Mouse (Mus musculus): ENCODE measurements around the gene Impdh1. TPM values are rescaled to one million over a fixed set of nuclear protein-coding genes. Genes with fewer than 3 reads are reported as not detected.

Impdh1 gene
- polyA plus RNA-seq, 1 experiment: 217 TPM

GRCm38 (mm10) chr6:29156326-29156725 is 59.8 kb downstream of the Impdh1 start:
- DNase-seq: no peak
- WGBS: 89% methylated on average over 5 of the region's 5 CpGs
- no peak for TF ChIP-seq CTCF (IDR thresholded peaks at IDR 0.05; ENCODE audit: insufficient read depth, low read length)
- no peak for TF ChIP-seq POLR2A (IDR thresholded peaks at IDR 0.05; ENCODE audit: borderline replicate concordance, extremely low read depth, low read depth, low read length)
- no peak overlapping the region for H3K4me3 ChIP-seq (replicated peaks; ENCODE audit: extremely low read depth, low read depth, low read length)
- no peaks in the 10 kb centered on the region for H3K4me1 ChIP-seq (ENCODE audit: control insufficient read depth, insufficient read depth, low read length)

Other genes starting within 250 kb of the Impdh1 start
- gene Lep, start 156.1 kb downstream of the Impdh1 start, polyA plus RNA-seq (2012; rRNA removed): 1.6 and 2.5 TPM in 2 replicates
- 6.5 and 10.8 TPM in 2 replicates for gene Rbm28, start 51.4 kb downstream of the Impdh1 start, polyA plus RNA-seq (2012; rRNA removed)
- 10.8 and 12.2 TPM in 2 replicates for gene Prrt4, start 36.8 kb downstream of the Impdh1 start, polyA plus RNA-seq (2012; rRNA removed)
- gene Hilpda, start 56.1 kb upstream of the Impdh1 start, polyA plus RNA-seq (2012; rRNA removed): 154 and 155 TPM in 2 replicates
- 5.3 and 5.6 TPM in 2 replicates for gene Fam71f2, start 63.2 kb upstream of the Impdh1 start, polyA plus RNA-seq (2012; rRNA removed)
- 0.08 TPM in 1 of 2 replicates, not detected in the other for gene Fam71f1, start 102.8 kb upstream of the Impdh1 start, polyA plus RNA-seq (2012; rRNA removed)
- 44.0 and 76.1 TPM in 2 replicates for gene Calu, start 131.7 kb upstream of the Impdh1 start, polyA plus RNA-seq (2012; rRNA removed)
- gene Opn1sw, start 172.1 kb upstream of the Impdh1 start, polyA plus RNA-seq (2012; rRNA removed): 0.11 and 0.21 TPM in 2 replicates
- 2.5 and 3.2 TPM in 2 replicates for gene Ccdc136, start 179.9 kb upstream of the Impdh1 start, polyA plus RNA-seq (2012; rRNA removed)
- 4.9 and 11.2 TPM in 2 replicates for gene Flnc, start 216.9 kb upstream of the Impdh1 start, polyA plus RNA-seq (2012; rRNA removed)